Mouse (Mus musculus): ENCODE measurements around the gene Kdelc2.

Kdelc2 gene

GRCm38 (mm10) chr9:53383951-53384866 is at the start of gene Kdelc2:
TSS of gene Kdelc2 (plus strand) at chr9:53384025.
- peak; percentile 93 for DNase-seq (ENCODE audit: low read depth, low spot score)

- DNase-seq (ENCODE audit: low read depth, low spot score) = no peak
These were observed 48.7 kb upstream of the Kdelc2 start for GRCm38 (mm10) chr9:53335131-53335530.

- DNase-seq (ENCODE audit: low read depth, low spot score) = no peak
These were observed 44.2 kb upstream of the Kdelc2 start for GRCm38 (mm10) chr9:53339603-53340002.

DNA sequence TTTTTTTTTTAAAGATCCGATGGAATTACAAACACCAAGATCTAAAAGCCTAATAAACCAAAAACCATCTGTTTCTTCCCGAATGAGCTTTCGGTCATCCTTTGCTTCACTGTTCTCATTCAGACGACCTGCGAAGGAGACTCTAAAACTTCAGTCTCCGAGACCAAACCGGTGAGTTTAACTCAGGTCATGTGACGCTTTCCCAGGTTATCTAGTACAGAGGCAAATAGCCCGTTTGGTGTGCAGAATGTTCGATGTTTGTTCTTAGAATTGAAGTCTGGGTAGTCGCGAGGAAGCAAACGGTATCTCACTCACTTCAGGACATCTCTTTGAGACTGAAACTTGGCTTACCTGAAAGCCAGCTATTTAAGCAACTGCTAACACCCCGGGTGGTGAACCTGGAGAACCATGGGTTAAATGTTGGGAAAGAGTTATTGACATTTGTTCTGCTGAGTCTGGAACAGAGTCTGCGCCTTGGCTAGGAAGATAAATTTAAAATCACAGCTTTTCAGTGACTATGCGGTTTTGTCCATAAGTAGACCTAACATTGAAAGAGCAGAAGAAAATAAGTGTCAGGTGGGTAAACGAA is 43.4 kb upstream of the Kdelc2 start:
- no peak for DNase-seq (ENCODE audit: low read depth, low spot score)

- DNase-seq (ENCODE audit: low read depth, low spot score) = peak; percentile 52
These were observed 42.9 kb upstream of the Kdelc2 start for GRCm38 (mm10) chr9:53340969-53341368.

- DNase-seq (ENCODE audit: low read depth, low spot score) = no peak
These were observed 41.8 kb upstream of the Kdelc2 start for GRCm38 (mm10) chr9:53341981-53342380.

GRCm38 (mm10) chr9:53344646-53345432 is 39.0 kb upstream of the Kdelc2 start:
- no peak for DNase-seq (ENCODE audit: low read depth, low spot score)

DNA sequence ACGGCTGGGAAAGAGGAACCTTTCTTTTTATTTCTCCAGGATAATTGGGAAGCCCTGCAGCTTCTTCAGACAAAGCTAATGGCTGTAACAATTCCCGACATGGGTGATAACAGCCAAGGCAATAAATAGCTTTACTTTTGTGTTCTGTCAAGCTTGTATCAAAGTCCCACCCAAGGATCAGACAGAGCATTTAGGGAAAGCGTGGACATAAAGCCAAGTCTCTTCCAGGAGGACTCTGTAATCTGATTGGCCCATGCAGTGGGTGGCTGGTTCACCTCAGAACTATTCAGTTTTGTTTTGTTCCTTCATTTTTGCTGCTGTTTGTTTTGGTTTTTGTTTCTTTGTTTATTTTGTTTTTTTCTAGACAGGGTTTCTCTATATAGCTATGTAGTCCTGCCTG is 38.1 kb upstream of the Kdelc2 start:
- DNase-seq (ENCODE audit: low read depth, low spot score) = no peak

DNA sequence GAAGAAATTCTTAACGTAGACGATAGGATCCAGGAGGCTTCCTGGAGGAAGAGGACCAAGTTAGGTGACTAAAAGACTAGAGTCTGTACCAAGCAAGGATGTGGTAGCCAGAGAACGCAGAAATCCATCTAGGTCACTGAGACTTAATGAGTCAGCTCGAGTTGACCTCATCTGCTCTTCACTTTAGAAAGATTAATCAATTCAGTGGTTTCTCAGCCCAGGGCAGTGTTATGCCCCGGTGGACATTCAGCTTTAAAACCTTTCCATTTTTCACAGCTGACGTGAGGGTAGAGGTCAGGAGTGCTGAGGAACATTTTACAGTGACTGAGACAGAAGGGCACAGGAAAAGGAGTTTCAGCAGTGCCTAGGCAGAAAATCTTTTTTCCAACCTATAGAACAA is 37.4 kb upstream of the Kdelc2 start:
- DNase-seq (ENCODE audit: low read depth, low spot score) = no peak

DNA sequence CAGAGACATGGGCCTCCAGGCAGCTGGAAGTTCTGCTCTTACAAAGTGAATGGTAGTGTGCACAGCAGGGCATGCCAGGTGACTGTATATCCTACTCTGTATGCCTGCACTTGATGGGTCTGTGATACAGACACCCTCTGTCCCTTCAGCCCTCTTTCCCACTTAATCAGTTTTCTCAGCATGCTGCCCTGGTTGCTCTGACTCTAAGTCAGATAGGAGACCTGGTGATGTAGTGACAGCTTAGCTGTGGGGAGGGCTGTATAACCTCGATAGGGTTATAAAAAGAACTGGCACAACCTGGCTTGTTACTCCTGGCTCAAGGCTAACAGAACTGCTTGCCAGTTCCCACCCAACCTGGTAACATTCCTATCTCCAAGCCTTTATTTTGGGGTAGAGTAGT is 34.6 kb upstream of the Kdelc2 start:
- no peak for DNase-seq (ENCODE audit: low read depth, low spot score)

GRCm38 (mm10) chr9:53350331-53350730 is 33.5 kb upstream of the Kdelc2 start:
- DNase-seq (ENCODE audit: low read depth, low spot score) = no peak

GRCm38 (mm10) chr9:53351899-53352298 is 31.9 kb upstream of the Kdelc2 start:
- no peak for DNase-seq (ENCODE audit: low read depth, low spot score)

DNA sequence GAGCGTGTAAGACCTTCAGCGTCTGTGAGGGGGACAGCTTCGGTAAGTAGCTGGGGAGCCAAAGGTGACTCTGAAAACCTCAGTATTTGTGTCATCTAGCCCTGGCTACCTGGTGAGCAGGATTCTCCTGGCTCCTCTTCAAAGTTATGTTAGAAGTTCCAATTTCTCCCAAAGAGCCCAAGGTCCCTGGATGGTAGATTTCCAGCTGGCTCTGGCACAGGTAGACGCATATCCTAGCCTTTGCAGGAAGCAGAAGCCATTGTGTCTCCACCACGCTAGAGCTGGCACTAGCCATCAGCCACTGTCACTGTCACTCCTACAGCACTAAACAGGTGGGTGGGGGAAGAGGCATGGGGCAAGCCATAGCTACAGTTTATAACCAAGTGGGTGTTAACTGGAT is 30.7 kb upstream of the Kdelc2 start:
- no peak for DNase-seq (ENCODE audit: low read depth, low spot score)

GRCm38 (mm10) chr9:53356219-53357155 is 27.3 kb upstream of the Kdelc2 start:
- no peak for DNase-seq (ENCODE audit: low read depth, low spot score)

- no peak for DNase-seq (ENCODE audit: low read depth, low spot score)
These were observed 12.5 kb upstream of the Kdelc2 start for GRCm38 (mm10) chr9:53371339-53371738.

GRCm38 (mm10) chr9:53375907-53376306 is 7.9 kb upstream of the Kdelc2 start:
- no peak for DNase-seq (ENCODE audit: low read depth, low spot score)

- DNase-seq (ENCODE audit: low read depth, low spot score) = peak; percentile 42
These were observed 7.0 kb upstream of the Kdelc2 start for GRCm38 (mm10) chr9:53376820-53377219.

GRCm38 (mm10) chr9:53377597-53377996 is 6.2 kb upstream of the Kdelc2 start:
- DNase-seq (ENCODE audit: low read depth, low spot score) = no peak

GRCm38 (mm10) chr9:53378171-53378570 is 5.7 kb upstream of the Kdelc2 start:
- DNase-seq (ENCODE audit: low read depth, low spot score) = no peak

DNA sequence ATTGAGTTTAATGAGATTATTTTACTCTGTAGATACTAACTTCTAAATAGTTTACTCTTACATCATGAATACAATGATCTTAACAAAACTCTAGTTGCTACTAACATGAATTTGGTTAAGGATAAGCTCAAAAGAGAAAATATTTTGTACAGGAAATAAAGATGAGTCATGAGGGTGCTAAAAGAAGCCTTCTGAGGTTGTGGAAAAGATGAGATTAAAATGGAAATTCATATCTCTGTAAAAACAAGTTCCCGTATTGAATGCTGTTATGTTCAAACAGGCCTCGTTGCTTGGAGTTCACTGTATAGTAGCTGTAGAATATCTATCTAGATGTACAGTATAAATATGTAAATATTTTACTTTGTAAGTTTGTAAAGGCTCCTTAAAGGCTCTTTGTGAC is 3.2 kb upstream of the Kdelc2 start:
- DNase-seq (ENCODE audit: low read depth, low spot score) = no peak

GRCm38 (mm10) chr9:53381113-53381615 is 2.7 kb upstream of the Kdelc2 start:
- no peak for DNase-seq (ENCODE audit: low read depth, low spot score)
